Mouse (Mus musculus): ENCODE results near the gene Nes.

Nes gene

DNA sequence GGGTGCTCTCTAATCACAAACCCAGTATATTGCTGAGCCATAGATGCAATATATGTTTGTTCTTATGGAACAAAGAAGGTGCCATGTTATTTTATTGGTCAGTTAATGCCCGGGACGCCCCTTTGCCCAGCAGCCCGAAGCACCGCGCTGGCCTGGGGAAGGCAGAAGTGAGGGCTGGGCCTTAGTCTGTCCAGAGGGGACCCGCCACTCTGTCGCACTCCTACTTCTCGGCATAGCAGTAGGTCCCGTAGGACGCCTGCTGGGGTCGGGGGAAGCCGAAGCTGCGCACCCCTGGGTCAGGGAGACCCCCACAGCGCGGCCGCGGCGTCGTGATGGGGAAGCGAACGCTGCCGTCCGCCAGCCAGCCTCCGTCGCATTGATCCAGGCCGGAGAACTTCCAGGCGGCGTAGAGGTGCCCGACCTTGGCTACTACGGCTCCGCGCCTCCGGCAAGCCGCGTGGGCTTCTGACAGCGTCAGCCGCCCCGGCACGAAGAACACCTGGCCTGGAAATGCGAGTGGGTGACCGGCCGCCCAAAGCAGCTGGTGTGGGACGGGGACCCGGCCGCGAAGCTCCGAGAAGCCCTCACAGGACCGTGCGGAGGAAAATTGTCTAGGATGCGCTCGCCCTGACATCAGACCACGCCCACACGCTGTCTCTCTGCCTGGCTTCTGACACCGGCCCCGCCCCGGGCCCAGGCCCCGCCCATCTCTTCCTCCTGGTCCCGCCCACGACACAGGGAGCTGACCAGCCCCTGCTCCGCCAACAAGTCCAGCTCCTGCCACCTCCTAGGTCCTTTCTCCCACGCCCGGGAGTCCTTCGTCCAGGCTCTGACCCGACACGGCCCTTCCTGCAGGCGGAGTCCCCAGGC, 51.7 kb downstream of the Nes start:
- DNase-seq (ENCODE audit: low spot score), result peak; percentile 83

- peak; percentile 8 for DNase-seq (ENCODE audit: low spot score)
Measured at GRCm38 (mm10) chr3:88023192-88024074, 52.6 kb downstream of the Nes start.

DNA sequence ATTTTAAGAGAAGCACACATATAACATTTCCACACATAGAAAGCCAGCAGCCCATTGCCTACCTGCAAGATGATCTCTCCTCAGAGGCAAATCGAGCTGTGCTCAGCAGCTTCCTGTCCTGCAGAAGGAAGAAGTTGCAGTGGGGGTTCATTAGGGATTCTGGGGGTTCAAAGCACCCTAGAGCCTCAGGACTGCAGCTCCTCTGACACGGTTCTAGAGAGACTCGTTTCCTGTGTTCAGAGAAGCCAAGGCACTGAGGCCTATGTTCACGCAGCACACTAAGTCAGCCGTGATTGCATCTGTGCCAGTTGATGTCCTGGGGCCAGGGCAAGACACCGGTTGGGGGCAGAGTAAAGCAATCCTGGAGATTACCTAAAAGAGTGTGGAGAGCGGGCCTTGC, 55.9 kb downstream of the Nes start:
- no peak for DNase-seq (ENCODE audit: low spot score)

GRCm38 (mm10) chr3:88027434-88028186, 56.7 kb downstream of the Nes start, which contains the start of gene Hapln2:
Gene Hapln2 (minus strand): TSS chr3:88027583.
- DNase-seq (ENCODE audit: low spot score), result no peak
